Mouse (Mus musculus) retina, embryonic 14.5 days (tissue): ENCODE data around the gene Mmrn2.
"Not testable (repeated sequence)": the region's sequence is repeated elsewhere in the genome, so short reads cannot be mapped to it uniquely, and the experiment has no call there.

Experiments
- DNase-seq: peaks from one replicate; pipeline ENCODE4 v3.0.0-alpha.2; 2015; ENCODE audit warnings: low spot score

Gene Mmrn2

DNA sequence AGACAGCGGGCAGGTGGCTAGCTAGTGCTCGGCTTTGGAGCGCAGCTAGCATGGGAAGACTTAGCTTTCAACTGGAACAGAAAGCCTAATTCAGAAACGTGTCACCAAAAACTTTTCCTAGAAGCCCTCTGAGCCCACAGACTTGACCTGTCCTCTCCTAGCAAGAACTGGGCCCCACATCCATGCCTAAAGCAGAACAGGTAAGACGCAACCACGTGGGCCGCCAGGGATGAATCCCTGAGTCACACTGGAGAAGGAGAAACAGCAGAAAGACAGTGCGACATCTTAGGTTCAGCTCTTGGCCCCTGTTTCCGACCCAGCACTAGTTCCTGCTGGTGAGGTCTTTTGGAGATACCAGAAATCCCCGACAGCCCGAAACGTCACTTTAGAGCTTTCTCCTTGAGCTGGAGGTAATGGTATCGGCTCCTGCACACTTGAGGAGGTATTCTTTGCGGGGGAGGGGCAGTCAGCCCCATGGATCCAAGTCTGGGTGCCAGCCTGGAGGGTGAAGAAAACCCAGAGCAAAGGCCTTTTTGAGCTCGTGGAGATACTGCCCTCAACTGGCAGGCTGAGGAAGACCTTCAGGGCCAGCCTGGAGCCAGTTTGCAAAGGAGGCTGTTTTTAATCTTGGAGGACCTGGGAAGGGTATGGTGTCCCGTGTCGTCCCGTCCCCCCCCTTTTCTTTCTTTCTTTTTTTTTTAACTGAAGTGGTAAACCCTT is 12.4 kb upstream of the Mmrn2 start:
- peak; percentile 80 for DNase-seq

DNA sequence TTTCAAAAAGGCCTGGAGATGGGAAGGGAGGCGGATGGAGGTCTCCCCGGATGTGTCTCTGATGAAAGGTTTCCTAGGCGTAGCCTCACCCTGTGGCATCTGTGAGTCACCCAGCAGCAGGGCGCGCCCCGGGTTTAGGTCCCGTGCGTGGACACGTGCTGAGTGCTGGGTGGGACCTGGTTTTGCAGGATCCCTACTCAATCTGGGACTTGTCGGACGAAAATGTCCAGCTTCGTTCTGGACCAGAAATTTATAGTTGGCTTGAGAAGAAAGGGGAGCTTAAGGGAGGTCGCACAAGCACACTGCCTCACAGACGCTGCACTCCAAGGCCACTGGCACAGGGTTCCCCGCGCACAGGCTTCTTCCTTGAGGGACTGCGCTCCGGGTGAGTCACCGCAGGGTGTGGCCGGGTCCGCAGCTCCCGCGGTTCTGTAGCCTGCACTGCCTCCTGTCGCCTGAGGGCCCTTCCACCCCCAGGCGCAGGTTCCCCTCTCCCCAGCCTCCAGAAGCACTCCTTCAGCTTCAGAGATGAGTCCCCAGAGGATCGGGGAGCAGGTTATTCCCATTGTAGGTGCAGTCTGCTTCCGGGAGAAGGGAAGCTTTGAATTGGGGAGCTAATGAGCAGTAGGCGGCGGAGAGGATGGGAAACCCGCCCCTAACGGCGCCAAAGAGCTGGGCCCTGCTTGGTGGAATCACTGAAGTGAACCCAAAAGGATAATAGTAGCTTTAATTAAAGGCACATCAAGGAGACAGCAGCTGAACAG is 11.6 kb upstream of the Mmrn2 start:
- DNase-seq = peak; percentile 74

DNA sequence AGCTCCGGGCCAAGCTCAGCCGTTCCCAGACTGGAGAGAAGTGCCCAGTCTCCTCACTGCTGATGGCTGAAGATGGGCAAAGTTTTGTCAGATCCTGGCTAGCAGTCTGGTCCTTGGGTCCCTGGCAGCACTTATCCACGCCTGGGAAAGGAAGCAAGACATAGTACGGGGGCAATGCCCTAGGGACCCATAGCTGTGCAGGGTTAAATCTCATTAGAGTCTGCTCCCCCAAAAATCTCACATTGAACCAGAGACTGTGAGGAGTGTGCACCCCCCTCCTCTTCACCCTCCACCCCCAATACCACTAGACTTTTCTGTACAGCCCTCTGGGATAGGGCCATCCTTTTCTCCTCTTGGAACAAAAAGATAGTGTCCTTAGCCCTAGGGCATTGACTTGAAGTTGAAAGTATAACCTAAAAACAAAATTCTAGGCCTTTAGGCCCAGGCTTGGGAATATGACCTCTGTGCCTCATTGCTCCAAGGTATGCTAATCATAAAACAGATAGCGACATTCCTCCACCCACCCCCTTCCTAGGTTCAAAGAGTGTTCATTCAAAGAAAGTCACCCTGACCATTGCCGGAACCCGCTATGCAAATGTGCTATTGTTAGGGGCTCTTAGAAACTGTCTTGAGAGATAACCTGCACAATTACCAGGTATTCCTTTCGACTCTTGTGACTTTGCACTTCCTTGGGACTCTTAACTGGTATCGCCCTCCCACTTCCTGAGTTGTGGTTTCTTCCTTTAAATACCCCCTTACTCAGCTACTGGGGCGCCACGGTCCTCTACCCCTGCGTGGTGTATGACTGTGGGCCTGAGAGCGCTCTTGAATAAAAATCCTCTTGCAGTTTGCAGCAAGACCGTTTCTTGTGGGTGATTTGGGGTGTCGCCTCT is 10.8 kb upstream of the Mmrn2 start:
- not testable (repeated sequence) for DNase-seq

DNA sequence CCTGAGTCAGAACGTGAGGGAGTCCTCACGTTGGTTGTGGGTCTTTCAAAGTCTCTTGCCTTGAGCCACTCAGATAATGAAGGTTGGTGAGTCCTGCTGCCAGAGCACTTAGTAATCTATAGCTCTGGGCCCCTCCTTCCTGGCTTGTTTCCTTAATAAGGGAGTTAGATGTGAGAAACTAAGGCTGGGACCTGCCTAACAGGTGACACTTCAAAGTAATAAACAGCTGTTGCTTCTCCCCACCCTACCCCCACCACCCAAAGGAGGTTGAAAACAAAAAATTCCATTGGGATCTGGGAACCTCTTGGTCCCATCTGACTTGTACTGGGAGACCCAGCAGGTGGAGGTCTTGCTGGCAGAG is 10.1 kb upstream of the Mmrn2 start:
- no peak for DNase-seq

DNA sequence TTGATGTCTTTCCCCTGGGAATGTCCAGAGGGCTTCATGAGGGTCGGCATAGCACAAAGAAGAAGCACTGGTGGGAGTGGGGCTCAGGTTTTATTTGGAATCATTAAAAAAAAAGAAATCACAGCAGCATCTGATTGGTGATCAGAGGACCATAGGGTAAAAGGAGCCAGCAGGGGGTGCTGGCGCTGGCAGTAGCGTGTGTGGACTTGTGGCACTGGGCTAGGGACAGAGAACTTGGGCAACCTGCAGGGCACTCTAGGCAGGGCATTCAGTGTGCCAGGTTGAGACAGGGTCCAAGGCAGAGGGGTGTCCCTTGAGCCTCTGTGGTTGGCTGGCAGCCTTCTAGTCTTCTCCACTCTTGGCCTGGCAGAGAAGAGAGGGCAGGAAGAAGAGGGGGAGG is 5.1 kb upstream of the Mmrn2 start:
- no peak for DNase-seq

DNA sequence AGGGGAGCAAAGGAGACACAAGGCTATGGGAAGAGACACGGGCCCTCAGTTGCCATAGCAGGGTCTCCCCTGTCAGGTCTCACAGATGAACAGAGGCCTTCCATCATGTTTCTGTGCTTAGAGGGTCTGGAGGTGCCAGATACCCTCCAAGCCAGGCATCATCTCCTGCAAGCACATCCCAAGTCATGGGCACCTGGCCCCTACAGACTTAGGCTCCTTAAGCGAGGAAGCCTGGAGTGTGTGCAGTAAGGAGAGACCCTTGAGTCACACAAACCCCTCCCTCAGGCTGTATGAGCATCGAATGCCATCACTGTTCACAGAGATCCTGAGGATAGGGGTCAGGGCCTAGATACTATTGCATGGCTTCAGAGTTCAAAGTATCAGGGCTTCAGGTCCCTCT is 4.3 kb upstream of the Mmrn2 start:
- DNase-seq = no peak

DNA sequence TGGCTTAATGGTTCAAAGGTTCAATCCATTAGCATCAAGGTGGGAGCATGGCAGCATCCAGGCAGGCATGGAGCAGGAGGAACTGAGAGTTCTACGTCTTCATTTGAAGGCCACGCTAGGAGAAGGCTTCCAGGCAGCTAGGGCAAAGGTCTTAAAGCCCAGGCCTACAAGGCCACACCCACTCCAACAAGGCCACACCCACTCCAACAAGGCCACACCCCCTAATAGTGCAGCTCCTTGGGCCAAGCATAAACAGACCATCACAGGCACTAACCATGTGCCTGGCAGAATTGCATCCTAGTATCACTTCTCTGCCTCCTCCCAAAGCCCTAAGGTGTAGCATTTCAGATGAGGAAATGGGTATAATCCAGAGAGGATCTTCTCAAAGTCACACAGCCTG is 3.5 kb upstream of the Mmrn2 start:
- DNase-seq = no peak

DNA sequence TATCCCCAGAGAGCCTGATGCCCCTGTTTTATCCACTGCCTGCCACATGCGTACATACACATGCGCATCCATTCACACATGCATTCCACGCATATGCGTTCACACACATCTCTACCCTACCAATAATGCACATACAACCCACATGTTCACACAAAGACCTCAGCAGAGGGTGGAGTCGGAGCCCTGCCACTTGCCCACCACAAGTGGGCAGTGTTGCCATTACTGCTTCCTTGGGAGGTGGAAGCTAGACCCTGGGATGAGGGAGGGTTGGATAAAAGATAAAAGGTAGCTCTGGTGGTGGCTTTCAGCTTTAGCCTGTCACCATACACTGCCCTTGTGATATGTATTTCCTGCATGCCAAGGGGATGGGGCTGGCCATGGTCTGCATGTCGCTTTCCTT is 2.6 kb upstream of the Mmrn2 start:
- peak; percentile 72 for DNase-seq

DNA sequence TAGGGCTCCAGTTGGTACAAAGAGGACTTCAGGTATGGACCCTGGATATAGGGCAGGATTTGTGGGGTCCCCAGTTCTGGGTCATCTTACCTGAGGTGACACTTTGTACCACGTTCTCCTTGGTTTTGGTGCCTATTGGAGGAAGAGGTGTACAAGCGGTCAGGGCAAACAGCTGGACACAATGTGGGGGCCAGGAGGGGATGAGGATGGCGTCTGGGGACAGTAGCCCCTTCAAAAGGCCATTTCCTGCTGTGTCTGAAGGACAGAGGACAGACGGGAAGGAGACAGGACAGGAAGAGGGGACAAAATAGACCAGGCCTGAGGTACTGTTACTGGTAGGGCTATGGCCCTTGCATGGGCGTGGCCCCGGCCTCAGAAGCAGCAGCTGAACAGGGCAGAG is 1.7 kb upstream of the Mmrn2 start:
- DNase-seq = no peak

DNA sequence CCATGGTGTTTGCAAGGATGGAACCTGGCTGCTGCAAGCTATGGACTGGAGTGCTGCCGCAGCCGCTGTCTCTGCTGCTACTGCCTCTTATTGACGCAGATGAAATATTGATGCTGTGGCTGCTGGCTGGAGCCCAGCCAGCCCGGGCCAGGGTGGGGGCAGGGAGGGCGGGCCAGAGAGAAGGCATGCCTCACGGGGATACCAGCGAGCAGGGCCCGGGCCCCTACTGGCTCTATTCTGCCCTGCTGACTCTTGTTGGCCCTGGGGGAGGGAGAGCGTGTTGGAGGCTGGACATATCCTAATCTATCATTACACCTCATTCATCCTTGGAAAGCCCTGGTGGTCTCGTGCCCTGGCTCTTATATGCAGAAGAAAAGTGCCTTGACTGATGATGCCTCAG is 688 bp upstream of the Mmrn2 start, which contains the start of gene Sncg:
TSS of gene Sncg (minus strand) at position 213 of the 400 bp plus-strand sequence.
- DNase-seq = peak; percentile 39

DNA sequence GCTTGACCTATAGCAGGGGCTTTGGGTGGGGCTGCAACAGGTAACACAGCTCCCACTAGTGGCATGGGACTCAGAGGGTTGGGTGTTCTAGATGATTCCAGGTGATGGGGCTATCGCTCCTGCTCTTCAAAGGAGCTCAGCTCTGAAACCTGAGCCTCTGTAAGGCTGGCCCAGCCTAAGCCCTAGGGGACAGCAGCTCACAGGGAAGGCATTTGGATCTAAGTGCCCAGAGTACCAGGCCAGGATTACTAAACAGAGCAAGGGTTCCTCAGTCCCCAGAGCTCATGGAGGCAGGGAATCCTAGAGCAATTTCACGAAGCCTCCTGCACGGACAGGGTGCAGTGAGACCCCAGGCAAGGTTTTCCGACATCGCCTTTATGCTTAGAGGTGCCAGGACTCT is 676 bp downstream of the Mmrn2 start:
- no peak for DNase-seq

DNA sequence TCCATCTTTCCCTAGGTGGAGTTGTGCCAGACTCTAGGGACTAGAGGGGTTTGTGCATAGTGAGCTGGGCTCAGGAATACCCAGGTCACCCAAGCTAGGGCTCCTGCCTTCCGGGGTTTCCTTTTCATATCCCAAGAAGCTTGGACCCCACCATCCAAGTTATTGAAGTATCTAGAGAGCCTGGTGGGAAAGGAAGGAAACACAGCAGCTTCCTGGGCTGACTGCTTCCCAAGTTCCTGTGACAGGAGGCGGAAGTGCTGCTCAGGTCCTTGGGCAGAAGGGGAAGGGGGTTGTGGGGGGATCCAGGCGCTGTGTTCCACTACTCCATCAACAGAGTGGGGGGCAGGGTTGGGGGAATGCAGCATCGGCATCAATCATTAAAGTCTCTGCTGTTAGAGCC is 1.9 kb downstream of the Mmrn2 start:
- DNase-seq = no peak

DNA sequence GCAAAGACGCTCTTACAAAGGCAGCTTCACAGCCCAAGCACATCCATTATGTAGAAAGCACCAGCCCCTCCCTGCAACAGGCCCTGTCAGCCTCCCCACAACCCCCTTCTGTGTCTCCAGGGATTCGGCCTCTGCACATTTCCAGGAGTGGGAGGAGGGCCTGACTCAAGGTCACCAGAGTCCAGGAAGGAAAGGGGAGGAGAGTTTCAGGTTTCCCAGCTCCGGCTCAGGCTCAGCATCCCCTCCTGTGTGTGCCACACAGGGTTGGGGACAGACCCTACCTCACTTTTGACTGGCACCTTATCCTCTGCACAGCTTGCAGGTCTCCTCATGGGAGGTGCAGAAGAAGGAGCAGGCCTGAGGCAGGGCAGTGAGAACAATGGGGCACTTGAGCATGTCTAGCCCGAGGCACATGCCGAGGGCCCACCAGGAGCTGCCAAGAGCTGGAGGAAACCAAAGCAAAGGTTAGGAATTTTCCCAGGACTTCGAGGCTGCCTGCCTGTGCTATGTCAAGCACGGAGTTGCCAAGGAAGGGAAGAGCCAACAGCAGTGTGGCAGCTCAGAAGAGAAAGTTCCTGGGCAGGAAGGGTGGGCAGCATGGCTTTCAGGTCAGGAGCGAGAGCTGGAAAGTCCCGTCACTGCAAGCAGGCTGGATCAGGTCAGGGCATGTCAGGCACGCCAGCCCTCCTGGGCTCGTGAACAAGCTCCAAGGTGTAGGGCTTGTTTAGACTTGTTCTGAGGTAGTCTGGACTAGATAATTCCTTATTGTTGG is 3.5 kb downstream of the Mmrn2 start:
- DNase-seq = peak; percentile 41

DNA sequence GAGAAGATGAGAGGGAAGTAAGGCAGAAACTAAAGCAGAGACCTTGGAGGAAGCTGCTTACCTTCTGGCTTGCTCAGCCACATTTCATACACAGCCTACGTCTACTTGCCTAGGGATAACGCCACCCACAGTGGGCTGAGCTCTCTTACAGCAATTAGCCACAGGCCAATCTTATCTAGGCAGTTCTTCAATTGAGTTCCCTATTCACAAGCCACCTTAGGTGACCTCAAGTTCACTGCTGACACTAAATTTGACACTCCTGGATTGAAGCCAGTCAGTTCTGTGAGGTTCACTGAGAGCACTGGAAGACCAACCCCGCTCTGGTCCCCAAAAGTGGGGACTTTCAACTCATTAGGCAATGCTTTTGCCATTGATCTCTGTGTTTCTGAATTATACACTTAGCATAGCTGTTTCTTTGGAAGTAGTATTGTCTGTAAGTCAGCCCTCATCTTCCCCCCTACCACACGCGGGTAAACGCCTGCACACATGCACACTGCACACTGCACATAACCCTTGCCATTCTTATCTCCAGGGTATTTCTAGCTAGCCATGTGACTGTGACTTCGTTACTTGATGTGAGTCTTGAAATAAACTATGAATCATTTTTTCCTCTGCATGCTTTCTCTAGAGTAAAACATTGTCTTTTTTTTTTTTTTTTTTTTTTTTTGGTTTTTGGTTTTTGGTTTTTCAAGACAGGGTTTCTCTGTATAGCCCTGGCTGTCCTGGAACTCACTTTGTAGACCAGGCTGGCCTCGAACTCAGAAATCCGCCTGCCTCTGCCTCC is 7.8 kb downstream of the Mmrn2 start:
- DNase-seq = no peak

DNA sequence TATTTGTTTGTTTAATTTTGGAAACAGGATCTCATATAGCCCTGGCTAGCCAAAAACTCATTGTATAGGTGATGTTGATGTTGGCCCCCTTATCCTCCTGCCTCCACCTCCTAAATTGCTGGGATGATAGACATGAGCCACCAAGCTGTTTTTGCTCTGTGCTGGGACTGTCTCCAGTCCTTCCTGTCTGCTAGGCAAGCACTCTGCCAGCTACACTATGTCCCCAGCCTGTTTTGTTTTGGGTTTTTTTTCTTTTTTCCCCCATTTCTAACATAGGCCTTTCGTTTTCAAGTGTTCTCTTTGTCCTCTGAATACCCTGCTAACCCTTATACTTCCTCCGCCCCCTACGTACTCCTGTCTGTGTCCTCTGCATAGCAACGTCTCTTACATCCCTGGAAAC is 18.0 kb downstream of the Mmrn2 start:
- no peak for DNase-seq

DNA sequence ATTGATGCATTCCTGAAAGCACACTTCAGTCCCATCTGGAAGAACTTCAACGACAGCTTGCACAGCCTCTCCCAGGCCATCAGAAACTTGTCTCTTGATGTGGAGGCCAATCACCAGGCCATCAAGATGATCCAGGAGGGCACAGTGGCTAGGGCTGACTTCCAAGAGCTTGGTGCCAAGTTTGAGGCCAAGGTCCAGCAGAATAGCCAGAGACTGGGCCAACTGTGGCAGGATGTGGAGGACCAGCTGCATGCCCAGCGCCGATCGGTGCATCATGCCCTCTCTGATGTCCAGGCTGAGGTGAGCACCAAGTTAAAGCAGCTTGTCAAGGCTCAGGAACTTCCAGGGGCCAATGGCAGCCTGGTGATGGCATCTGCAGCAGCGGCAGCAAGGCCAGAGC is 22.6 kb downstream of the Mmrn2 start:
- DNase-seq = no peak

DNA sequence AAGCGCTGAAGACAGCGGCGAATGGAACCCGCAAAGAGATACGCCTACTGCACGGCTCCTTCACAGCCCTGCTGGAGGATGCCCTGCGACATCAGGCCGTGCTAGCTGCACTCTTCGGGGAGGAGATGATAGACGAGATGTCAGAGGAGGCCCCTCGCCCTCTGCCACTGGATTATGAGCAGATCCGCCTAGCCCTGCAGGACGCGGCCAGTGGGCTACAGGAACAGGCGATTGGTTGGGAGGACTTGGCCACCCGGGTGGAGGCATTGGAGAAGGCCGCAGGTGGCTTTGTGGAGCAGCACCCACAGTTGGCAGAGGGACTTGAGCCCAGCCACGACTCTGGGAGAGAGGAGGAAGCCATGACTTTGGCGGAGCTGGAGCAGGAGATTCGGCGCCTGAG is 23.6 kb downstream of the Mmrn2 start:
- DNase-seq = no peak

DNA sequence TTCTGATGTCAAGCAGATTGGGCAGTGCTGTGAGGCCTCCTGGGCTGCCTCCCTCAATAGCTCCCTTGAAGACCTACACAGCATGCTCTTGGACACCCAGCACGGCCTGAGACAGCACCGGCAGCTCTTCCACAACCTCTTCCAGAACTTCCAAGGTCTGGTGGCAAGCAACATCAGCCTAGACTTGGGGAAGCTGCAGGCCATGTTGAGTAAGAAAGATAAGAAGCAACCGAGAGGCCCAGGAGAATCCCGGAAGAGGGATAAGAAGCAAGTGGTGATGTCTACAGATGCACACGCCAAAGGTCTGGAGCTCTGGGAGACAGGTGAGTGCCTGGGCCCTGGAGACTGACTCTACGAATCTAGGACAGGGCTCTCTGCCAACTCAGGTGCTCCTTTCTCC is 24.0 kb downstream of the Mmrn2 start:
- DNase-seq = no peak

DNA sequence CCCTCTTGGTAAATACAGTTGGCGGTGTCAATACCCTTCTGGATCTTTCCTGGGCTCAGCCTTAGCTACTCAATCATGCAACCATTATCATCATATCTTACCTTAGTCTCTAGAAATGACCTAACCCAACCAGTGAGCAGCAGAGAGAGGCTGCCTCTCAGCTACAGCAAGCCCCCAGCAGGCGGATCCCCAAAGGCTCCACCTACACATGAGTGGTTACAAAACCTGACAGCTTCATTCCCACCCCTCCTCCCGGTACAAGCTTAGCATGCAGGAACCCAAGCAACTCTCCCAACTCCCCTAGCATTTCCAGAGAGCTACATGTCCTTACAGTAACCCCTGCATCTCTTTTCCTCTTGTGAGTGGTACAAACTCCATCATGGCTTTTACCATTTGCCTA is 24.8 kb downstream of the Mmrn2 start:
- peak; percentile 20 for DNase-seq

DNA sequence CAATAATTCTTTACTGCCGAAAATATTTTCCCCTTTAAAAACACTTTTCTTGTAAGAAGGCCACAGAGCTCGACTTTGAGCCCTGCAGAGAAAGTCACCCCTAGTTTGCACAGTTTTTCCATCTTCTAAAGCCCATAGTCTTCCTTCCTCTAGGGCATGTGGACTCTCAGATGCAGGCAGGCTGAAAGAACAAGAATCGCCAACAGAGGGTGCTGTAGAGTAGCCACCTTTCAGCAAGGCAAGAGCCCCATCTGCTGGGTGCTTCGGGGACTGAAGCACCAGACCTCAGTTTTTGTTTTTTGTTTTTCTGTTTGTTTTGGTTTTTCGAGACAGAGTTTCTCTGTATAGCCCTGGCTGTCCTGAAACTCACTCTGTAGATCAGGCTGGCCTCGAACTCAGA is 25.9 kb downstream of the Mmrn2 start:
- peak; percentile 79 for DNase-seq

DNA sequence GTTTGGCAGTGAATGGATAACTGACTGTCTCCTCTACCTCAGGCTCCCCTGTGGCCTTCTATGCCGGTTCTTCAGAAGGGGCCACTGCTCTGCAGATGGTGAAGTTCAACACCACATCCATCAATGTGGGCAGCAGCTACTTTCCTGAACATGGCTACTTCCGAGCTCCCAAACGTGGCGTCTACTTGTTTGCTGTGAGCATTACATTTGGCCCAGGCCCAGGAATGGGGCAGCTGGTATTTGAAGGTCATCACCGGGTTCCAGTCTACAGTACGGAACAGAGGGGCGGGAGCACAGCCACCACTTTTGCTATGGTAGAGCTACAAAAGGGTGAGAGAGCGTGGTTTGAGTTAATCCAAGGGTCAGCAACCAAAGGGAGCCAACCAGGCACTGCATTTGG is 27.6 kb downstream of the Mmrn2 start:
- no peak for DNase-seq
